Mouse (Mus musculus) CH12.LX (cell line): ENCODE data around the gene Bsdc1. TPM values are rescaled to one million over a fixed set of nuclear protein-coding genes. Genes with fewer than 3 reads are reported as not detected.

Experiments used
- DNase-seq: peaks from one replicate; pipeline ENCODE4 v3.0.0-alpha.2; 2013; ENCODE audit errors: extremely low read depth
- H3K27ac ChIP-seq: 2 replicates; pipeline ENCODE4 v1.5.1; 2012; ENCODE audit warnings: low read depth, mild to moderate bottlenecking, control low read depth, moderate library complexity; ENCODE audit not compliant: insufficient read depth
- H3K27me3 ChIP-seq: replicated peaks from 2 replicates; pipeline ENCODE3; 2012; ENCODE audit warnings: inconsistent platforms
- H3K36me3 ChIP-seq, 2 experiments: replicated peaks in 1 of 2; 2 replicates each; pipeline versions ENCODE3 to v1.6.1; 2012; ENCODE audit warnings: inconsistent platforms in 1 of 2, low read length in 1 of 2, mild to moderate bottlenecking in 1 of 2, mixed read lengths in 1 of 2, moderate library complexity in 1 of 2; ENCODE audit not compliant: control insufficient read depth in 1 of 2, insufficient read depth in 1 of 2
- H3K4me1 ChIP-seq, 2 experiments: 2 replicates each; pipeline ENCODE4 v1.6.1; 2012; ENCODE audit warnings: inconsistent platforms in 1 of 2, moderate library complexity in 1 of 2; ENCODE audit not compliant: insufficient read depth in 2 of 2, control insufficient read depth in 1 of 2
- H3K4me2 ChIP-seq: 2 replicates; pipeline ENCODE4 v1.6.1; 2012; ENCODE audit warnings: low read depth, mild to moderate bottlenecking, control low read depth; ENCODE audit not compliant: poor library complexity, insufficient read depth, severe bottlenecking
- H3K4me3 ChIP-seq, 3 experiments: fragments of 150-350 bp in 1 of 3; sonication (generic) in 1 of 3; replicated peaks in 1 of 3; 2 replicates each; pipeline versions ENCODE3 to v1.5.1; 2011 to 2012; ENCODE audit warnings: low read depth in 2 of 3, low read length in 2 of 3, mild to moderate bottlenecking in 2 of 3, moderate library complexity in 2 of 3, control low read depth in 1 of 3, improper control_type of control experiment in 1 of 3, inconsistent platforms in 1 of 3, mixed read lengths in 1 of 3; ENCODE audit not compliant: poor library complexity in 1 of 3
- H3K79me2 ChIP-seq: replicated peaks from 2 replicates; pipeline ENCODE4 v1.6.1; 2012; ENCODE audit warnings: mild to moderate bottlenecking, moderate library complexity; ENCODE audit not compliant: control insufficient read depth, poor library complexity, insufficient read depth, severe bottlenecking; ENCODE audit errors: extremely low read depth
- H3K9ac ChIP-seq: 2 replicates; pipeline ENCODE4 v1.6.1; 2012; ENCODE audit warnings: low read depth, mild to moderate bottlenecking, control low read depth, moderate library complexity; ENCODE audit not compliant: insufficient read depth
- H3K9me3 ChIP-seq: replicated peaks from 2 replicates; pipeline ENCODE3; 2012; ENCODE audit warnings: low read length, inconsistent platforms, mixed read lengths
- BHLHE40 ChIP-seq: IDR thresholded peaks from 2 replicates; pipeline ENCODE4 v1.6.1; 2011; ENCODE audit warnings: mild to moderate bottlenecking, low read depth, low read length, improper control_type of control experiment
- CHD1 ChIP-seq: IDR thresholded peaks from 2 replicates; pipeline ENCODE4 v1.6.1; 2012; ENCODE audit warnings: low read depth, low read length, improper control_type of control experiment, inconsistent platforms
- CHD2 ChIP-seq: IDR thresholded peaks from 2 replicates; pipeline ENCODE4 v1.6.1; 2011; ENCODE audit warnings: low read length, improper control_type of control experiment
- CTCF ChIP-seq, 2 experiments: IDR thresholded peaks in 1 of 2; conservative IDR thresholded peaks in 1 of 2; 2 replicates each; pipeline ENCODE4 v1.5.1; 2011 to 2012; ENCODE audit warnings: low read depth in 2 of 2, low read length in 2 of 2, improper control_type of control experiment in 1 of 2, inconsistent platforms in 1 of 2, mild to moderate bottlenecking in 1 of 2, moderate library complexity in 1 of 2
- E2F4 ChIP-seq: IDR thresholded peaks from 2 replicates; pipeline ENCODE4 v1.6.1; 2011; ENCODE audit warnings: low read depth, low read length, improper control_type of control experiment; ENCODE audit not compliant: insufficient replicate concordance
- ELF1 ChIP-seq: IDR thresholded peaks from 2 replicates; pipeline ENCODE4 v1.6.1; 2014; ENCODE audit warnings: low read depth, mild to moderate bottlenecking, inconsistent platforms, low read length, improper control_type of control experiment
- EP300 ChIP-seq: IDR thresholded peaks from 2 replicates; pipeline ENCODE4 v1.6.1; 2011; ENCODE audit warnings: low read length, improper control_type of control experiment
- ETS1 ChIP-seq: conservative IDR thresholded peaks from 2 replicates; pipeline ENCODE4 v1.6.1; 2012; ENCODE audit warnings: low read depth, mild to moderate bottlenecking, inconsistent platforms, low read length, improper control_type of control experiment, moderate library complexity
- GABPA ChIP-seq: IDR thresholded peaks from 2 replicates; pipeline ENCODE4 v1.6.1; 2012; ENCODE audit warnings: low read depth, low read length, improper control_type of control experiment, inconsistent platforms; ENCODE audit not compliant: insufficient replicate concordance
- HCFC1 ChIP-seq: IDR thresholded peaks from 2 replicates; pipeline ENCODE4 v1.6.1; 2012; ENCODE audit warnings: low read depth, mild to moderate bottlenecking, inconsistent platforms, low read length, improper control_type of control experiment
- IRF4 ChIP-seq: IDR thresholded peaks from 2 replicates; pipeline ENCODE4 v1.6.1; 2014; ENCODE audit warnings: low read depth, mild to moderate bottlenecking, inconsistent platforms, low read length, improper control_type of control experiment
- JUN ChIP-seq: IDR thresholded peaks from 2 replicates; pipeline ENCODE4 v1.6.1; 2011; ENCODE audit warnings: low read depth, mild to moderate bottlenecking, low read length, improper control_type of control experiment, moderate library complexity; ENCODE audit not compliant: insufficient read depth
- JUND ChIP-seq: conservative IDR thresholded peaks from 2 replicates; pipeline ENCODE4 v1.6.1; 2011; ENCODE audit warnings: low read depth, low read length, improper control_type of control experiment
- MAFK ChIP-seq: IDR thresholded peaks from 2 replicates; pipeline ENCODE4 v1.6.1; 2011; ENCODE audit warnings: low read length, improper control_type of control experiment; ENCODE audit not compliant: insufficient replicate concordance
- MAX ChIP-seq: IDR thresholded peaks from 2 replicates; pipeline ENCODE4 v1.6.1; 2011; ENCODE audit warnings: low read length, improper control_type of control experiment
- MAZ ChIP-seq: IDR thresholded peaks from 2 replicates; pipeline ENCODE4 v1.6.1; 2012; ENCODE audit warnings: low read depth, mild to moderate bottlenecking, inconsistent platforms, low read length, improper control_type of control experiment, moderate library complexity
- MEF2A ChIP-seq: IDR thresholded peaks from 2 replicates; pipeline ENCODE4 v1.6.1; 2014; ENCODE audit warnings: low read depth, mild to moderate bottlenecking, inconsistent platforms, low read length, improper control_type of control experiment, borderline replicate concordance
- MXI1 ChIP-seq: IDR thresholded peaks from 2 replicates; pipeline ENCODE4 v1.6.1; 2011; ENCODE audit warnings: mild to moderate bottlenecking, low read depth, low read length, improper control_type of control experiment
- NELFE ChIP-seq: IDR thresholded peaks from 2 replicates; pipeline ENCODE4 v1.6.1; 2011; ENCODE audit warnings: low read depth, low read length, improper control_type of control experiment
- NRF1 ChIP-seq: IDR thresholded peaks from 2 replicates; pipeline ENCODE4 v1.6.1; 2014; ENCODE audit warnings: low read depth, mild to moderate bottlenecking, inconsistent platforms, low read length, improper control_type of control experiment, moderate library complexity
- PAX5 ChIP-seq: IDR thresholded peaks from 2 replicates; pipeline ENCODE4 v1.6.1; 2012; ENCODE audit warnings: low read length, inconsistent platforms, mixed read lengths
- POLR2A ChIP-seq: IDR thresholded peaks from 2 replicates; pipeline ENCODE4 v1.6.1; 2011; ENCODE audit warnings: low read depth, mild to moderate bottlenecking, improper control_type of control experiment, low read length
- POLR2AphosphoS2 ChIP-seq: IDR thresholded peaks from 2 replicates; pipeline ENCODE4 v1.6.1; 2011; ENCODE audit warnings: low read depth, low read length, improper control_type of control experiment
- RAD21 ChIP-seq: IDR thresholded peaks from 2 replicates; pipeline ENCODE4 v1.6.1; 2011; ENCODE audit warnings: low read depth, mild to moderate bottlenecking, low read length, improper control_type of control experiment, moderate library complexity
- RCOR1 ChIP-seq: conservative IDR thresholded peaks from 2 replicates; pipeline ENCODE4 v1.6.1; 2012; ENCODE audit warnings: low read depth, mild to moderate bottlenecking, inconsistent platforms, low read length, improper control_type of control experiment
- SIN3A ChIP-seq: IDR thresholded peaks from 2 replicates; pipeline ENCODE4 v1.6.1; 2012; ENCODE audit warnings: low read length, improper control_type of control experiment, inconsistent platforms
- SMC3 ChIP-seq: IDR thresholded peaks from 2 replicates; pipeline ENCODE4 v1.6.1; 2011; ENCODE audit warnings: low read depth, low read length, improper control_type of control experiment
- TBP ChIP-seq: conservative IDR thresholded peaks from 2 replicates; pipeline ENCODE4 v1.6.1; 2011; ENCODE audit warnings: low read depth, low read length, improper control_type of control experiment
- TCF12 ChIP-seq: IDR thresholded peaks from 2 replicates; pipeline ENCODE4 v1.6.1; 2014; ENCODE audit warnings: low read depth, mild to moderate bottlenecking, inconsistent platforms, low read length, improper control_type of control experiment
- UBTF ChIP-seq: IDR thresholded peaks from 2 replicates; pipeline ENCODE4 v1.6.1; 2012; ENCODE audit warnings: low read depth, mild to moderate bottlenecking, inconsistent platforms, low read length, improper control_type of control experiment, moderate library complexity
- USF1 ChIP-seq: IDR thresholded peaks from 2 replicates; pipeline ENCODE4 v1.6.1; 2014; ENCODE audit warnings: low read depth, mild to moderate bottlenecking, inconsistent platforms, low read length, improper control_type of control experiment
- USF2 ChIP-seq: conservative IDR thresholded peaks from 2 replicates; pipeline ENCODE4 v1.6.1; 2011; ENCODE audit warnings: low read depth, low read length, improper control_type of control experiment
- ZC3H11A ChIP-seq: IDR thresholded peaks from 2 replicates; pipeline ENCODE4 v1.6.1; 2012; ENCODE audit warnings: low read depth, mild to moderate bottlenecking, inconsistent platforms, low read length, improper control_type of control experiment
- ZKSCAN1 ChIP-seq: IDR thresholded peaks from 2 replicates; pipeline ENCODE4 v1.6.1; 2012; ENCODE audit warnings: low read depth, inconsistent platforms, low read length, improper control_type of control experiment, borderline replicate concordance
- ZMIZ1 ChIP-seq: IDR thresholded peaks from 2 replicates; pipeline ENCODE4 v1.6.1; 2012; ENCODE audit warnings: low read depth, mild to moderate bottlenecking, inconsistent platforms, low read length, improper control_type of control experiment
- ZNF384 ChIP-seq: IDR thresholded peaks from 2 replicates; pipeline ENCODE4 v1.6.1; 2012; ENCODE audit warnings: low read depth, low read length, improper control_type of control experiment, inconsistent platforms
- dilution Hi-C: fragments of 300-500 bp; cut with MboI; formaldehyde crosslinking; loops from 2 replicates; pipeline ENCODE4 v1.14.3; 2020; ENCODE audit warnings: low sequenced_read_pairs; ENCODE audit not compliant: extremely low pct_unique_long_range_greater_than_20kb, extremely low pct_ligation_motif_present
- in situ Hi-C: fragments of 300-500 bp; cut with MboI; formaldehyde crosslinking; loops from 3 replicates; pipeline ENCODE4 v1.14.3; 2019; ENCODE audit warnings: low sequenced_read_pairs, low pct_ligation_motif_present, low pct_unique_long_range_greater_than_20kb, mixed read lengths
- polyA plus RNA-seq: library from polyadenylated mRNA; unstranded; fragments of >175 nt; gene quantifications from 2 replicates; pipeline ENCODE4 v1.2.1, GENCODE M21; 2012; ENCODE audit warnings: low read depth; ENCODE audit not compliant: insufficient read length
- total RNA-seq, 2 experiments: library from RNA; depleted of rRNA; stranded (reverse); fragments of 300-350 nt in 1 of 2; fragments of >200 nt in 1 of 2; gene quantifications; 2 replicates each; pipeline ENCODE4 v1.2.3; 2012 to 2014

The Bsdc1 gene
- total RNA-seq (2012; rRNA removed) (20.2 and 20.4 TPM in 2 replicates), total RNA-seq (2014; rRNA removed) (19.3 and 20.6 TPM in 2 replicates), polyA plus RNA-seq (16.1 and 27.2 TPM in 2 replicates)

GRCm38 (mm10) chr4:129461183-129461960, at the start of gene Bsdc1:
TSS of gene Bsdc1 (plus strand) at chr4:129461581.
- peak within 1 kb of the TSS; percentile 74 to 92 (median 81) for H3K4me3 ChIP-seq
- H3K9ac ChIP-seq: peak within 1 kb of the TSS; percentile 91
- peaks cover 5% of the 10 kb centered on the region for H3K79me2 ChIP-seq
- no peaks in the 10 kb centered on the region for H3K27me3 ChIP-seq
- peaks cover 3 to 35% of the 10 kb centered on the region in 2 experiments for H3K4me1 ChIP-seq
- peak within 1 kb of the TSS; percentile 78 for H3K27ac ChIP-seq
- no peaks in the 10 kb centered on the region for H3K9me3 ChIP-seq
- H3K4me2 ChIP-seq: peak within 1 kb of the TSS; percentile 99
- peaks cover 18 to 35% of the 10 kb centered on the region in 2 experiments for H3K36me3 ChIP-seq
- in situ Hi-C loops (no loop called here), dilution Hi-C loops (no loop called here)
- TF ChIP-seq POLR2A (peak; percentile 74), JUND (peak; percentile 65; the same call in 1 of the 2 replicates), CHD1 (no peak), ZC3H11A (no peak), MXI1 (no peak; the same call in 1 of the 2 replicates), HCFC1 (peak; percentile 82), BHLHE40 (no peak; the same call in 1 of the 2 replicates), E2F4 (peak; percentile 58; the same call in 1 of the 2 replicates), NRF1 (peak; percentile 42), MAX (no peak), UBTF (no peak), MAZ (peak; percentile 76), USF1 (no peak), ZNF384 (no peak), SIN3A (peak; percentile 50), TBP (no peak), CTCF (conservative IDR thresholded peaks at IDR 0.05 in 1 of 2, IDR thresholded peaks at IDR 0.05 in 1 of 2; ENCODE audit: low read depth in 2 of 2, low read length in 2 of 2) (no peak), PAX5 (no peak), ELF1 (peak; percentile 90), POLR2AphosphoS2 (peak; percentile 48; the same call in 1 of the 2 replicates), IRF4 (peak; percentile 69; the same call in 1 of the 2 replicates), MEF2A (0 out of 2 replicates have a peak, but pooled peaks have one; percentile 10), ZKSCAN1 (no peak), TCF12 (peak; percentile 50; the same call in 1 of the 2 replicates), SMC3 (no peak), MAFK (no peak), JUN (peak; percentile 82), NELFE (peak; percentile 74), CHD2 (peak; percentile 48; the same call in 1 of the 2 replicates), USF2 (no peak), RCOR1 (no peak), ZMIZ1 (peak; percentile 35; the same call in 1 of the 2 replicates), GABPA (no peak), EP300 (no peak), ETS1 (no peak), RAD21 (no peak)
- peak; percentile 100 for DNase-seq
